Mouse (Mus musculus): ENCODE data around the gene Ascc2. TPM values are rescaled to one million over a fixed set of nuclear protein-coding genes. Genes with fewer than 3 reads are reported as not detected.
A peak's percentile ranks its signal among the peaks of the same experiment; 100 is the strongest.
"Not testable (repeated sequence)": the region's sequence is repeated elsewhere in the genome, so short reads cannot be mapped to it uniquely, and the experiment has no call there.

Gene Ascc2
- total RNA-seq, 2 experiments from 2014 or later: 13.6 to 15.2 TPM

DNA sequence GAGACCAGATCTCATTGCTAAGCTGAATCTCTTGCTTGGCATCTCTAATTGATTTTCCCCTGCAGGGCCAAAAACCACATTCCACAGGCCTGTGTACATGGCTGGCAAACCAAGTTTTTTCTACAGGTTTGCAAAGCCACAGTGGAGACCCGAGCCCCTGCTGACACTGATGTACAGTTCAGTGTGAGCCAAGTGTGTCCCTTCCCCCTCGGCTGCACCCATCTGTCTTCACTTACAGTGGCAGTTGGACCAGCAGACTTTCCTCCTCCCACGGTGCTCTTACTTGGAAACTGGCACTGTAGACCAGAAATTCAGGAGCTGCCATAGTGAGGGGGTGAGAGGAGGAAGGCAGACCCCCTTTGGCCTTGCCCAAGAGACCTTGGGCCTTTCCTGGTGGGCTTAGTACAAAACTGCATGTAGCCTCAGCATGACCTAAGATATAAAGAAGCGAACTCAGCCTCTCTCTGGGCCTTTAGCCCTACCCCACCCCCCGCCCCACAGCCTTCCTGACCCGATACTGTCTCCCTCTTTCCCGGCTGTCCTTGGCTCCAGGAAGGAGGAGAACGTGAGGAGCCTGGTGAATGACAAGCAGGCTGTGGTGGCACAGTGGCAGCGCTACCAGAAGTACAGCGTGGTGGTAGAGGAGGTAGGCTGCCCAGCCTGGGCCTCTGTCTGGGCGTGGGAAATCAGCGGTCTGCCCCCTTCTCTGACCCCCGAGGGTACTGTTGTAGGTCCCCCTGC lies 41.3 kb downstream of the Ascc2 start:
- intact Hi-C loops (cut with DNase I): no loop called here

DNA sequence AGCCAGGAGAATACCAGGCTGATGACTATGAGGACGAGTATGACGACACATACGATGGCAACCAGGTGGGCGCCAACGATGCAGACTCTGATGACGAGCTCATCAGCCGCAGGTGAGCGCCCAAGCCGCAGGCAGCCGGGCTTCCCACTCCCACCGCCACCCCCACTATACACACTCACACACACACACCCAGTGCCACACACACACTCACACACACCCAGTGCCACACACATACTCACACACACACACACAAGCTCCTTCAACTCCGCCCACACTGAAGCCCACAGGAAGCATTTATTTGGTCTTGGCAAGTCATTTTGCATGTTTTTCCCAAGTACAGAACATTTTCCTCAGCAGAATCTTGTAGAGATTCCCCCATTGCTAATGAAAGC lies 41.9 kb downstream of the Ascc2 start:
- DNase-seq (ENCODE audit: low spot score): no peak
- intact Hi-C loops (cut with DNase I): no loop called here

More for the DNA sequence above, 41.3 kb downstream of the Ascc2 start:
- no peak for DNase-seq (ENCODE audit: low spot score)

DNA sequence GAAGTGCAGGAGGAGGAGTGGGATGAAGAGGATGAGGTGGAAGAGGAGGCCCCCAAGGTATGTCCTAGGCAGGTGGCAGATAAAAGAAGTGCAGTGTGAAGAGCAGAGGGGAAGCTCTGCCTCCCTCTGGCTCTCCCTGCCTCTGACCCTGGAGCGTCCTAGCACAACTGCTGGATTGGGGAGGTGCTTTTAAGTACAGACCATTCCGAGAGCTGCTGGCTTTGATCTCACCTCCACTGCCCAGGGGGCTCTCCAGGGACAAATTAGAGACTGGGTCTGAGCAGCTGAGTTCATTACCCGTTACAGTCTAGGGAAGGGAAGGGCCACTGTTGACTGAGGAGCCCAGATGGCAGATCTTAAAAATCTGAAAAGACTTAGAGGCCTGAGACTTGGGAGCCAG lies 42.6 kb downstream of the Ascc2 start:
- intact Hi-C loops (cut with DNase I): no loop called here
- DNase-seq (ENCODE audit: low spot score): no peak

- no peak for DNase-seq (ENCODE audit: low spot score)
These were observed 46.0 kb downstream of the Ascc2 start for GRCm38 (mm10) chr11:4683516-4683915.

DNA sequence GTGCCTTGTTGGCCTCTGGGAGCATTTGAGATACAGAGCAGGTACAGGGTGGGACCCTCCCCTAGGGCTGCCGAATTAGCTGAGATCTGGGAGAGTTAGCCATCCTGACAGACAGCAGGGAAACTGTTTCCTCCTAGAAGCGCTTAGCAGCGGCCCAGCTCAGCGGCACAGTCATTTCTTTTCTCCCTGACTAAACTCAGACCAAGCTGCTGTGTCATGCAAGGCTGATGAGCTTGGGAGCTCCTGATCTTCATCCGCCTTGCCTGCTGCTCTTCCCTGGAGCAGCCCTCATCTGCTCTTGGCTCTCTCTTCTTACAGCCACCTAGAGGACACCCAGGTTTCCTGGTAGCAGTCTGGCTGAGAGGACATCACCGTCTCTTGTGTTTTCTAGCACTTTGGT lies 46.6 kb downstream of the Ascc2 start:
- DNase-seq (ENCODE audit: low spot score): no peak
- intact Hi-C loops (cut with DNase I): no loop called here

More at GRCm38 (mm10) chr11:4683516-4683915, 46.0 kb downstream of the Ascc2 start:
- intact Hi-C loops (cut with DNase I): no loop called here

- intact Hi-C loops (cut with DNase I): no loop called here
- no peak for DNase-seq (ENCODE audit: low spot score)
These were observed 47.5 kb downstream of the Ascc2 start for GRCm38 (mm10) chr11:4685071-4685470.

- intact Hi-C loops (cut with DNase I): no loop called here
- no peak for DNase-seq (ENCODE audit: low spot score)
These were observed 48.0 kb downstream of the Ascc2 start for GRCm38 (mm10) chr11:4685510-4685909.

DNA sequence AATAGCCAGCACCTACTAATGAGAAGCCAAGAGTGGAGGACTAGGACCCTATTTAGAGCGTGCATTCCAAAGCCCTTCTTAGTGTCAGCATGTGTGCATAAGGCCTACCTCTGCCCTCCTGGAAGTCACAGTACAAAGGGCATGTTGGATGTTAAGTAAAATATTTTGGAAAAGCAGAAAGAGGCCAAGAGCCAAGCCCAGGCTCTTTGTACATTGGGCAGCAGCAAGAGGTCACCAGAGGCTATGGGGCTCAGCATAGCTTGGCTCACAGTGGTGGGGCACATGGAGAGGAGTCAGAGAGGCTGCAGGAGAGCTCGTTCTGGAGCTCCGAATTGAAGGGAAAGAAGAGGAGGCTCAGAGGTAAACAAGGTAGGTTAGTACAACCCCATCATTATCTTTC lies 49.5 kb downstream of the Ascc2 start:
- intact Hi-C loops (cut with DNase I): no loop called here
- DNase-seq (ENCODE audit: low spot score): no peak

GRCm38 (mm10) chr11:4687874-4688273 lies 50.3 kb downstream of the Ascc2 start:
- intact Hi-C loops (cut with DNase I): no loop called here
- no peak for DNase-seq (ENCODE audit: low spot score)

DNA sequence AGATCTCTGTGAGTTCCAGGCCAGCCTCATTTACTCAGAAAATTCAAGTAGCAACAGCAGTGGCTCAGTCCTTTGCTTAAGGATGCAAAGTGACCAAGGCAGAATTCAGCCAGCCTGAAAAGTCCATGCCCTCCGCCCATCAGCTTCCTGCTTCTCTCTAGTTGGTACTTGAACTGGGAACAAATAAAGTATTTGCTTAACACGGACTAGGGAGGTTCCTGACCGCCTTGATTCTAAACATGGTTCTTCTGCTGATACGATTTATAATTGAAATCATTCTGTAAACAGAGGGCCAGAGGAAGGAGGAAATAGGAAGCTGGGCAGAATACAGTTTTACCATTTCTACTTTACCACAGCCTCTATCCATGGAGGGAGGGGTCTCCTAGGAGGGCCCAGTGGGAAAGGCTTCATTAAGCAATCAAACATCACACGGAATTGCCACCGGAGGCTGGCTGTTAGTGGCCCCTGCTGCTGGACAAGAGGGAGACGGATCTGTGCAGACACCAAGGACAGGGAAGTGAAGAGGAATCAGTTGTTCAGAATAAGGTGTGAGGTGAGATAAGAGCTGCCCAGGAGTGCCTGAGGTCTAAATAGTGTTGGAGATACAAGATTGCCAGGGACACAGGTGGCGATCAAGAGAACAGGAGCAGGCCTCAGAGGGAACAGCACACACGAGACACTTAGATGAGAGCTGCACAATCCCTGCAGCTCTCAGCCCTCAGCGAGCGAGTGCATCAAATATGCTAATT lies 51.3 kb downstream of the Ascc2 start:
- DNase-seq (ENCODE audit: low spot score): no peak
- intact Hi-C loops (cut with DNase I): no loop called here

- intact Hi-C loops (cut with DNase I): no loop called here
These were observed 52.8 kb downstream of the Ascc2 start for GRCm38 (mm10) chr11:4690353-4690752.

GRCm38 (mm10) chr11:4691213-4691612 lies 53.7 kb downstream of the Ascc2 start:
- DNase-seq (ENCODE audit: low spot score): no peak
- intact Hi-C loops (cut with DNase I): no loop called here

More at GRCm38 (mm10) chr11:4690353-4690752, 52.8 kb downstream of the Ascc2 start:
- no peak for DNase-seq (ENCODE audit: low spot score)

DNA sequence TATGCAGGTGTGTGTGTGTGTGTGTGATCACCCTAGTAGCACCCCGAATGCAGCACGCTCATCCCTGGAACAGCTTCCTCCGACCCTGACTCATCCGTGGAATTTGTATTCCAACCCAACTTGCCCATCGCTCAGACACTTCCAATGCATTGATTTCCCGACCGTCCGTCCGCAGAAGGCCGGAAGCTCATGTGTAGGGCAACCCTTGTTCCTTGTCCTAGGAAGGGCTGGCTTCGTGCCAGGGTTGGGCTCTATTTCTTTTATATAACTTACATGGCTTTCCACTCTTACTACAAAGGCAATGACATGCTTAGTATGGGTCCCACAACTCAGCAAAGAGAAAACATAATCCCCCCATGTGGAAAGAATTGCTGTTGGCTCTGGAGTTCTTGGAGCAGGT lies 54.6 kb downstream of the Ascc2 start:
- no peak for DNase-seq (ENCODE audit: low spot score)
- intact Hi-C loops (cut with DNase I): no loop called here

- DNase-seq (ENCODE audit: low spot score): peak; percentile 59
- intact Hi-C loops (cut with DNase I): no loop called here
These were observed 59.8 kb downstream of the Ascc2 start for GRCm38 (mm10) chr11:4697043-4697983.

GRCm38 (mm10) chr11:4700726-4701125 lies 63.2 kb downstream of the Ascc2 start:
- intact Hi-C loops (cut with DNase I): no loop called here
- no peak for DNase-seq (ENCODE audit: low spot score)

DNA sequence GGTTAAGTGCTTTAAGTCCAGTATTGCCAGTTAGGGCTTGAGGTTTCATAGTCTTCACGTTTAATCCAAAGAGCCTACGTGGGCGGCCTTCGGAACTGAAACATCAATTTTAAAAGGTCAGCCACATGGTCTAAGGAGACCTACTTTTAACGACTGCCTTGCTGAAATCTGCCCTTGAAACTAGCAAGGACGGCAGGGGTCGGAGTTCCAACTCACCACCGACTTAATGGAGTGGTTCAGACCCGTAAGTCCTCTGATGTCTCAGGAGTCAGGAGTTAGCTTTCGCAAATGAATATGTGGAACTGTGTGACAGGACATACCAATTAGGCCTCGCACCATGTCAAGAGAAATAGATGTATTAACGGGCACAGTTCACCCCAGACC lies 66.1 kb downstream of the Ascc2 start:
- intact Hi-C loops (cut with DNase I): no loop called here
- no peak for DNase-seq (ENCODE audit: low spot score)

GRCm38 (mm10) chr11:4704072-4704964 lies 66.8 kb downstream of the Ascc2 start, which contains the start of the genes Uqcr10 and Zmat5:
Gene Uqcr10, minus strand, starts transcription at chr11:4704342.
Gene Zmat5, plus strand, starts transcription at chr11:4704678.
- intact Hi-C loops (cut with DNase I): no loop called here
- peak; percentile 81 for DNase-seq (ENCODE audit: low spot score)

- intact Hi-C loops (cut with DNase I): no loop called here
- no peak for DNase-seq (ENCODE audit: low spot score)
These were observed 67.6 kb downstream of the Ascc2 start for GRCm38 (mm10) chr11:4705178-4705577.

DNA sequence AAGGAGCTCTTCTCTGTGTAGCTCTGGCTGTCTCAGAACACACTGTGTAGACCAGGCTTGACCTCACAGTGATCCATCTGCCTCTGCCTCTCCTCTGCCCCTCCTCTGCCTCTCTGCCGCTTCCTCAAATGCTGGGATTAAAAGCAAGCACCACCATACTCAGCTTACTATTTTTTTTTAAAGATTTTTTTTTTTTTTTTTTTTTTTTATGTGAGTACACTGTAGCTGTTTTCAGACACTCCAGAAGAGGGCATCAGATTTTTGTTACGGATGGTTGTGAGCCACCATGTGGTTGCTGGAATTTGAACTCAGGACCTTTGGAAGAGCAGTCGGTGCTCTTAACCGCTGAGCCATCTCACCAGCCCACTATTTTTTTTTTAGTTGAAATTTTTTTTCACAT lies 72.6 kb downstream of the Ascc2 start:
- intact Hi-C loops (cut with DNase I); DNase-seq (ENCODE audit: low spot score): not testable (repeated sequence)
